Mouse (Mus musculus): ENCODE data around the gene Wdr62. TPM values are rescaled to one million over a fixed set of nuclear protein-coding genes. Genes with fewer than 3 reads are reported as not detected.

The Wdr62 gene
- polyA plus RNA-seq, 1 experiment from 2014 or later, result 2.4 TPM

- DNase-seq (ENCODE audit: low spot score) (no peak), ATAC-seq (ENCODE audit: low FRiP score, low TSS enrichment) (no peak)
- Histone ChIP-seq H3K9me3 (ENCODE audit: control insufficient read depth, low read length) (no peaks in the 10 kb centered on the region), H3K36me3 (ENCODE audit: control insufficient read depth, insufficient read depth, low read length) (no peaks in the 10 kb centered on the region), H3K27me3 (ENCODE audit: control insufficient read depth, insufficient read depth, low read length) (no peaks in the 10 kb centered on the region), H3K4me1 (replicated peaks; ENCODE audit: control insufficient read depth, insufficient read depth) (no peaks in the 10 kb centered on the region; the same call in 1 of the 2 replicates), H3K4me2 (replicated peaks; ENCODE audit: low read depth) (peak within 1 kb of the TSS; percentile 87), H3K9ac (ENCODE audit: low read length) (peak within 1 kb of the TSS; percentile 56; the same call in 1 of the 2 replicates), H3K4me3 (ENCODE audit: low read depth, low read length) (peak within 1 kb of the TSS; percentile 62; the same call in 1 of the 2 replicates), H3K27ac (replicated peaks) (peak within 1 kb of the TSS; percentile 82)
- WGBS, result 70% methylated on average over 3 of the region's 3 CpGs
- TF ChIP-seq CTCF (IDR thresholded peaks at IDR 0.05; ENCODE audit: low read depth) (no peak), EP300 (optimal IDR thresholded peaks at IDR 0.05) (no peak)
Observed at GRCm38 (mm10) chr7:30323795-30324194, 43.6 kb upstream of the Wdr62 start, which contains the start of gene Sdhaf1. Gene Sdhaf1, minus strand, starts transcription at chr7:30323895.

GRCm38 (mm10) chr7:30322865-30323264 lies 42.6 kb upstream of the Wdr62 start:
- Histone ChIP-seq H3K27me3 (ENCODE audit: control insufficient read depth, insufficient read depth, low read length) (no peaks in the 10 kb centered on the region), H3K4me1 (replicated peaks; ENCODE audit: control insufficient read depth, insufficient read depth) (no peaks in the 10 kb centered on the region; the same call in 1 of the 2 replicates), H3K9ac (ENCODE audit: low read length) (peak overlapping the region; percentile 56; the same call in 1 of the 2 replicates), H3K4me2 (replicated peaks; ENCODE audit: low read depth) (peak overlapping the region; percentile 87), H3K27ac (replicated peaks) (peak overlapping the region; percentile 82), H3K9me3 (ENCODE audit: control insufficient read depth, low read length) (no peaks in the 10 kb centered on the region), H3K36me3 (ENCODE audit: control insufficient read depth, insufficient read depth, low read length) (no peaks in the 10 kb centered on the region), H3K4me3 (ENCODE audit: low read depth, low read length) (peak overlapping the region; percentile 62; the same call in 1 of the 2 replicates)
- TF ChIP-seq CTCF (IDR thresholded peaks at IDR 0.05; ENCODE audit: low read depth) (no peak), EP300 (optimal IDR thresholded peaks at IDR 0.05) (no peak)
- DNase-seq (ENCODE audit: low spot score) (peak; percentile 43), ATAC-seq (ENCODE audit: low FRiP score, low TSS enrichment) (peak; percentile 53; the same call in 1 of the 2 replicates)
- 18% methylated on average over 6 of the region's 6 CpGs for WGBS

GRCm38 (mm10) chr7:30322285-30322667 lies 42.1 kb upstream of the Wdr62 start:
- ATAC-seq (ENCODE audit: low FRiP score, low TSS enrichment) (peak; percentile 98), DNase-seq (ENCODE audit: low spot score) (peak; percentile 98)
- H3K4me1 ChIP-seq (replicated peaks; ENCODE audit: control insufficient read depth, insufficient read depth), result no peaks in the 10 kb centered on the region; the same call in 1 of the 2 replicates
- H3K36me3 ChIP-seq (ENCODE audit: control insufficient read depth, insufficient read depth, low read length), result no peaks in the 10 kb centered on the region
- H3K27ac ChIP-seq (replicated peaks), result peak overlapping the region; percentile 94
- peak overlapping the region; percentile 87 for H3K4me2 ChIP-seq (replicated peaks; ENCODE audit: low read depth)
- peak overlapping the region; percentile 62 for H3K4me3 ChIP-seq (ENCODE audit: low read depth, low read length)
- no peaks in the 10 kb centered on the region for H3K9me3 ChIP-seq (ENCODE audit: control insufficient read depth, low read length)
- TF ChIP-seq EP300 (optimal IDR thresholded peaks at IDR 0.05) (no peak), CTCF (IDR thresholded peaks at IDR 0.05; ENCODE audit: low read depth) (no peak)
- peak overlapping the region; percentile 92 for H3K9ac ChIP-seq (ENCODE audit: low read length)
- under 1% methylated on average over 20 of the region's 20 CpGs for WGBS
- no peaks in the 10 kb centered on the region for H3K27me3 ChIP-seq (ENCODE audit: control insufficient read depth, insufficient read depth, low read length)

- TF ChIP-seq EP300 (optimal IDR thresholded peaks at IDR 0.05) (no peak), CTCF (IDR thresholded peaks at IDR 0.05; ENCODE audit: low read depth) (no peak)
- no peaks in the 10 kb centered on the region for H3K36me3 ChIP-seq (ENCODE audit: control insufficient read depth, insufficient read depth, low read length)
- ATAC-seq (ENCODE audit: low FRiP score, low TSS enrichment) (peak; percentile 55), DNase-seq (ENCODE audit: low spot score) (peak; percentile 73)
- peak within 1 kb of the TSS; percentile 62 for H3K4me3 ChIP-seq (ENCODE audit: low read depth, low read length)
- peak within 1 kb of the TSS; percentile 87 for H3K4me2 ChIP-seq (replicated peaks; ENCODE audit: low read depth)
- no peaks in the 10 kb centered on the region; the same call in 1 of the 2 replicates for H3K4me1 ChIP-seq (replicated peaks; ENCODE audit: control insufficient read depth, insufficient read depth)
- H3K27ac ChIP-seq (replicated peaks), result peak within 1 kb of the TSS; percentile 94
- WGBS, result under 1% methylated on average over 57 of the region's 63 CpGs
- H3K27me3 ChIP-seq (ENCODE audit: control insufficient read depth, insufficient read depth, low read length), result no peaks in the 10 kb centered on the region
- H3K9ac ChIP-seq (ENCODE audit: low read length), result peak within 1 kb of the TSS; percentile 92
- no peaks in the 10 kb centered on the region for H3K9me3 ChIP-seq (ENCODE audit: control insufficient read depth, low read length)
Observed at GRCm38 (mm10) chr7:30321539-30322284, 41.5 kb upstream of the Wdr62 start, which contains the start of gene E130208F15Rik. Gene E130208F15Rik, plus strand, starts transcription at chr7:30321740.

GRCm38 (mm10) chr7:30320946-30321345 lies 40.7 kb upstream of the Wdr62 start:
- Histone ChIP-seq H3K4me2 (replicated peaks; ENCODE audit: low read depth) (peak overlapping the region; percentile 87), H3K4me3 (ENCODE audit: low read depth, low read length) (no peak overlapping the region), H3K9ac (ENCODE audit: low read length) (no peak overlapping the region), H3K27me3 (ENCODE audit: control insufficient read depth, insufficient read depth, low read length) (no peaks in the 10 kb centered on the region), H3K36me3 (ENCODE audit: control insufficient read depth, insufficient read depth, low read length) (no peaks in the 10 kb centered on the region), H3K27ac (replicated peaks) (no peak overlapping the region), H3K4me1 (replicated peaks; ENCODE audit: control insufficient read depth, insufficient read depth) (no peaks in the 10 kb centered on the region; the same call in 1 of the 2 replicates), H3K9me3 (ENCODE audit: control insufficient read depth, low read length) (no peaks in the 10 kb centered on the region)
- TF ChIP-seq CTCF (IDR thresholded peaks at IDR 0.05; ENCODE audit: low read depth) (no peak), EP300 (optimal IDR thresholded peaks at IDR 0.05) (no peak)
- DNase-seq (ENCODE audit: low spot score) (no peak), ATAC-seq (ENCODE audit: low FRiP score, low TSS enrichment) (no peak)
- 79% methylated on average over 2 of the region's 2 CpGs for WGBS

- H3K9ac ChIP-seq (ENCODE audit: low read length), result no peak overlapping the region
- 91% methylated on average over 3 of the region's 3 CpGs for WGBS
- H3K36me3 ChIP-seq (ENCODE audit: control insufficient read depth, insufficient read depth, low read length), result no peaks in the 10 kb centered on the region
- no peak for TF ChIP-seq EP300 (optimal IDR thresholded peaks at IDR 0.05)
- no peak for TF ChIP-seq CTCF (IDR thresholded peaks at IDR 0.05; ENCODE audit: low read depth)
- no peak overlapping the region for H3K27ac ChIP-seq (replicated peaks)
- H3K9me3 ChIP-seq (ENCODE audit: control insufficient read depth, low read length), result no peaks in the 10 kb centered on the region
- no peak overlapping the region for H3K4me2 ChIP-seq (replicated peaks; ENCODE audit: low read depth)
- no peak overlapping the region for H3K4me3 ChIP-seq (ENCODE audit: low read depth, low read length)
- no peak for ATAC-seq (ENCODE audit: low FRiP score, low TSS enrichment)
- H3K27me3 ChIP-seq (ENCODE audit: control insufficient read depth, insufficient read depth, low read length), result no peaks in the 10 kb centered on the region
- H3K4me1 ChIP-seq (replicated peaks; ENCODE audit: control insufficient read depth, insufficient read depth), result no peaks in the 10 kb centered on the region; the same call in 1 of the 2 replicates
- DNase-seq (ENCODE audit: low spot score), result no peak
Observed at GRCm38 (mm10) chr7:30318142-30318541, 37.9 kb upstream of the Wdr62 start.
